9 mouse cellular contexts compared by ENCODE assay signal in the genomic region with DNA sequence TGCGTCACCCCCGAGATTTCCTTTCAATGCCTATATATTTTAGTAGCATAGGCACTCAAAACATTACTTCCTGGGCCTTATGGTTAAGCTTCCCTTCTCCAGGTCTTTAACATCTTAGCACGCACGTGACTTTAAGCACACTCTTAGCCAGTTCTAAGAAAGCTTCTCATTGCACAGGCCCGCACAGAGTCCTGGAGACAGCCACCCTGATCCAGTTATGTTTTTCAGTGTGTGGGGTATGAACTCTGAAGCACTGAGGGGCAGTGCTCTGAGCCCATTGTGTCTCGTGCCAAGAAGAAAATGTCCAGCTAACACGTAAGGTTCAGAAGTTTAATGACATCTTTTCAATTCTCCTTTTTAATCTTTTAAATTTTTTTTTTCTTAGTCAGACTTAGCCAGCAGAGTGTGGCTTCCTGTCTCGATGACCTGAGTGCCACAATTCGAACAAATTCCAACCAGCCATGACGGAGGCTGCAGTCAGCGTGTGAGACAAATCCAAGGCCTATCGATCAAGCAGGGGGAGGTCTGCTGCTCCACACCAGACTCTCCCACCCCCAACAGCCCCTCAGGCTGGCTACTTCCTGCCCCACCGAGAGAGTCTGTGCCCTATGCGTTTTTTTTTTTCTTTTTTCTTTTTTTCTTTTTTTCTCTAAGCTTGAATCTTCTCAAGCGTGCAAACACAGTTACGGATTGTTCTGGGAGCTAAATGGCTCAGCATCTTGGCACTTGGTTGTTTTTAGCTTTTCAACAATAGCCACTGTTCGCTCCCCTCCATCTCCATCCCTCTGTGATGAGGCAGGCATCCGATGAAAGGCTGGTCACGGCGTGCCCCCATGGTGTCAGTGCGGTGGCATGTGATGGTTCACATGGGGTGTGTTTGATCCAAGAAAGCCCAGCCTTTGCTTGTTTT.
DNase-seq lines count a peak whose midpoint lies in the region; ATAC-seq and TF ChIP-seq lines count a peak whose summit lies in the region.
"Had no signal": no experiment of that assay in that cellular context is flagged by ENCODE, and none has a peak within 500 bp of the region (broad histone marks: within the 10 kb centered on the region; RNA-seq: fewer than 3 reads in every experiment).

No protein-coding gene starts in this region.

- H3K9ac ChIP-seq in hindbrain, embryonic 13.5 days: no peak overlapping the region
- no peak overlapping the region for H3K9ac ChIP-seq in neural tube, embryonic 11.5 days (ENCODE audit: low read length)

- no peak overlapping the region for H3K4me3 ChIP-seq in layer of hippocampus, adult 2 months
- H3K4me3 ChIP-seq in hindbrain, embryonic 13.5 days: no peak overlapping the region
- H3K4me3 ChIP-seq in neural tube, embryonic 11.5 days (ENCODE audit: low read depth, low read length): no peak overlapping the region
- H3K4me3 ChIP-seq: erythroblast, embryonic 14.5 days had no signal

- peak; percentile 76 for ATAC-seq in hindbrain, embryonic 13.5 days (ENCODE audit: low FRiP score)
- ATAC-seq in neural tube, embryonic 11.5 days (ENCODE audit: insufficient read depth, low FRiP score, low TSS enrichment): peak; percentile 80

- peak in 1 of 2 experiments; percentile 55 for DNase-seq in layer of hippocampus, adult 2 months (ENCODE audit: low spot score in 2 of 2)
- no peak for DNase-seq in layer of hippocampus, postnatal 25 days (ENCODE audit: extremely low spot score in 1 of 2, low spot score in 1 of 2)
- peak; percentile 64 for DNase-seq in embryo, embryonic 11 days
- peak; percentile 76 for DNase-seq in neural tube, embryonic 11.5 days (ENCODE audit: low spot score)
- DNase-seq in right cerebral cortex, postnatal 36 days (ENCODE audit: low spot score in 2 of 2): no peak
- DNase-seq in thymus, postnatal 10 days (ENCODE audit: low spot score in 2 of 2): no peak
- DNase-seq in thymus, postnatal 36 days: no peak

- no peak for TF ChIP-seq CTCF in layer of hippocampus, adult 2 months (conservative IDR thresholded peaks at IDR 0.05)

- H3K4me1 ChIP-seq in hindbrain, embryonic 13.5 days (replicated peaks): peaks cover 56% of the 10 kb centered on the region
- H3K4me1 ChIP-seq in neural tube, embryonic 11.5 days (ENCODE audit: control insufficient read depth, insufficient read depth, low read length): peaks cover 14% of the 10 kb centered on the region; the same call in 1 of the 2 replicates

- H3K4me2 ChIP-seq in hindbrain, embryonic 13.5 days: peak overlapping the region; percentile 20; the same call in 1 of the 2 replicates
- H3K4me2 ChIP-seq in neural tube, embryonic 11.5 days (ENCODE audit: low read depth): no peak overlapping the region

- H3K27ac ChIP-seq in layer of hippocampus, adult 2 months: peak overlapping the region; percentile 71
- peak overlapping the region; percentile 81 for H3K27ac ChIP-seq in hindbrain, embryonic 13.5 days
- H3K27ac ChIP-seq in neural tube, embryonic 11.5 days (ENCODE audit: low read depth, low read length): peak overlapping the region; percentile 58; the same call in 1 of the 2 replicates

- no peaks in the 10 kb centered on the region for H3K36me3 ChIP-seq in hindbrain, embryonic 13.5 days
- no peaks in the 10 kb centered on the region for H3K36me3 ChIP-seq in neural tube, embryonic 11.5 days (ENCODE audit: control insufficient read depth, insufficient read depth, low read length)

- H3K27me3 ChIP-seq in hindbrain, embryonic 13.5 days: no peaks in the 10 kb centered on the region
- no peaks in the 10 kb centered on the region for H3K27me3 ChIP-seq in neural tube, embryonic 11.5 days (ENCODE audit: control insufficient read depth, insufficient read depth, low read length)

- 18% methylated on average over 21 of the region's 21 CpGs for WGBS in hindbrain, embryonic 13.5 days
- WGBS in neural tube, embryonic 11.5 days: 35% methylated on average over 21 of the region's 21 CpGs

- H3K9me3 ChIP-seq in hindbrain, embryonic 13.5 days: no peaks in the 10 kb centered on the region
- no peaks in the 10 kb centered on the region for H3K9me3 ChIP-seq in neural tube, embryonic 11.5 days (ENCODE audit: control insufficient read depth, low read length)

Comparison
In these comparisons a context has a peak if more than half of its experiments do, and no peak if none do; other contexts are left out.
1. DNase-seq: peak in embryo, embryonic 11 days (single experiment) and neural tube, embryonic 11.5 days (single experiment); none in layer of hippocampus, postnatal 25 days (0 of 2), right cerebral cortex, postnatal 36 days (0 of 2), thymus, postnatal 10 days (0 of 2) and thymus, postnatal 36 days (0 of 2).
2. Peak in every context shown above with its lines, with median percentiles within 50 percentile points of each other: H3K27ac ChIP-seq.